Mouse (Mus musculus): ENCODE results near the gene Adgrf3. TPM values are rescaled to one million over a fixed set of nuclear protein-coding genes. Genes with fewer than 3 reads are reported as not detected.

Adgrf3 gene
- polyA plus RNA-seq, 1 experiment from 2014 or later, result not detected

- WGBS, result 97% methylated on average over 1 of the region's 1 CpGs
Observed at GRCm38 (mm10) chr5:30161836-30162235, 43.7 kb downstream of the Adgrf3 start.

GRCm38 (mm10) chr5:30159601-30160000 lies 45.9 kb downstream of the Adgrf3 start:
- no peak overlapping the region for H3K4me3 ChIP-seq (ENCODE audit: low read depth, low read length)
- no peak overlapping the region for H3K4me2 ChIP-seq (ENCODE audit: low read length)
- no peaks in the 10 kb centered on the region for H3K27me3 ChIP-seq (replicated peaks; ENCODE audit: control insufficient read depth, insufficient read depth, low read length)
- no peaks in the 10 kb centered on the region; the same call in 1 of the 2 replicates for H3K36me3 ChIP-seq (ENCODE audit: control insufficient read depth, insufficient read depth, low read length)
- WGBS, result 92% methylated on average over 6 of the region's 6 CpGs
- no peak overlapping the region for H3K27ac ChIP-seq (ENCODE audit: low read depth, low read length)
- ATAC-seq (no peak), DNase-seq (ENCODE audit: low spot score) (no peak)
- H3K4me1 ChIP-seq (ENCODE audit: control insufficient read depth, insufficient read depth, low read length), result peaks cover 7% of the 10 kb centered on the region
- H3K9ac ChIP-seq (ENCODE audit: low read length), result no peak overlapping the region
- H3K9me3 ChIP-seq (replicated peaks; ENCODE audit: control insufficient read depth, low read length), result no peaks in the 10 kb centered on the region

More at GRCm38 (mm10) chr5:30161836-30162235, 43.7 kb downstream of the Adgrf3 start:
- DNase-seq (ENCODE audit: low spot score) (no peak), ATAC-seq (no peak)
- no peaks in the 10 kb centered on the region for H3K27me3 ChIP-seq (replicated peaks; ENCODE audit: control insufficient read depth, insufficient read depth, low read length)
- H3K9me3 ChIP-seq (replicated peaks; ENCODE audit: control insufficient read depth, low read length), result no peaks in the 10 kb centered on the region
- no peak overlapping the region for H3K9ac ChIP-seq (ENCODE audit: low read length)
- no peak overlapping the region for H3K27ac ChIP-seq (ENCODE audit: low read depth, low read length)
- peaks cover 3% of the 10 kb centered on the region; the same call in 1 of the 2 replicates for H3K36me3 ChIP-seq (ENCODE audit: control insufficient read depth, insufficient read depth, low read length)
- no peak overlapping the region for H3K4me2 ChIP-seq (ENCODE audit: low read length)
- H3K4me1 ChIP-seq (ENCODE audit: control insufficient read depth, insufficient read depth, low read length), result no peaks in the 10 kb centered on the region
- H3K4me3 ChIP-seq (ENCODE audit: low read depth, low read length), result no peak overlapping the region

GRCm38 (mm10) chr5:30155821-30156629 lies 49.5 kb downstream of the Adgrf3 start:
- 30% methylated on average over 13 of the region's 13 CpGs for WGBS
- no peaks in the 10 kb centered on the region for H3K9me3 ChIP-seq (replicated peaks; ENCODE audit: control insufficient read depth, low read length)
- no peak for DNase-seq (ENCODE audit: low spot score)
- no peaks in the 10 kb centered on the region for H3K36me3 ChIP-seq (ENCODE audit: control insufficient read depth, insufficient read depth, low read length)
- peaks cover 13% of the 10 kb centered on the region for H3K4me1 ChIP-seq (ENCODE audit: control insufficient read depth, insufficient read depth, low read length)
- H3K27ac ChIP-seq (ENCODE audit: low read depth, low read length), result no peak overlapping the region
- H3K4me3 ChIP-seq (ENCODE audit: low read depth, low read length), result peak overlapping the region; percentile 94
- no peaks in the 10 kb centered on the region for H3K27me3 ChIP-seq (replicated peaks; ENCODE audit: control insufficient read depth, insufficient read depth, low read length)
- peak overlapping the region; percentile 87 for H3K4me2 ChIP-seq (ENCODE audit: low read length)
- ATAC-seq, result no peak
- peak overlapping the region; percentile 83 for H3K9ac ChIP-seq (ENCODE audit: low read length)

- Histone ChIP-seq H3K4me1 (ENCODE audit: control insufficient read depth, insufficient read depth, low read length) (peaks cover 13% of the 10 kb centered on the region), H3K36me3 (ENCODE audit: control insufficient read depth, insufficient read depth, low read length) (no peaks in the 10 kb centered on the region), H3K27ac (ENCODE audit: low read depth, low read length) (peak overlapping the region; percentile 84), H3K4me2 (ENCODE audit: low read length) (peak overlapping the region; percentile 87), H3K4me3 (ENCODE audit: low read depth, low read length) (peak overlapping the region; percentile 94), H3K27me3 (replicated peaks; ENCODE audit: control insufficient read depth, insufficient read depth, low read length) (no peaks in the 10 kb centered on the region), H3K9me3 (replicated peaks; ENCODE audit: control insufficient read depth, low read length) (no peaks in the 10 kb centered on the region), H3K9ac (ENCODE audit: low read length) (peak overlapping the region; percentile 83)
- ATAC-seq, result peak; percentile 76
- no peak for DNase-seq (ENCODE audit: low spot score)
- under 1% methylated on average over 31 of the region's 31 CpGs for WGBS
Observed at GRCm38 (mm10) chr5:30155395-30155792, 50.1 kb downstream of the Adgrf3 start.

- Histone ChIP-seq H3K4me3 (ENCODE audit: low read depth, low read length) (peak within 1 kb of the TSS; percentile 94), H3K36me3 (ENCODE audit: control insufficient read depth, insufficient read depth, low read length) (no peaks in the 10 kb centered on the region), H3K27me3 (replicated peaks; ENCODE audit: control insufficient read depth, insufficient read depth, low read length) (no peaks in the 10 kb centered on the region), H3K9ac (ENCODE audit: low read length) (peak within 1 kb of the TSS; percentile 83), H3K4me1 (ENCODE audit: control insufficient read depth, insufficient read depth, low read length) (peaks cover 13% of the 10 kb centered on the region), H3K9me3 (replicated peaks; ENCODE audit: control insufficient read depth, low read length) (no peaks in the 10 kb centered on the region), H3K4me2 (ENCODE audit: low read length) (peak within 1 kb of the TSS; percentile 87), H3K27ac (ENCODE audit: low read depth, low read length) (peak within 1 kb of the TSS; percentile 84)
- under 1% methylated on average over 53 of the region's 53 CpGs for WGBS
- ATAC-seq (peak; percentile 93), DNase-seq (ENCODE audit: low spot score) (peak; percentile 91)
Observed at GRCm38 (mm10) chr5:30154474-30155394, 50.8 kb downstream of the Adgrf3 start, which contains the start of the genes Hadha and Hadhb. TSS of gene Hadha (minus strand) at chr5:30155162. TSS of gene Hadhb (plus strand) at chr5:30155248.

GRCm38 (mm10) chr5:30154013-30154412 lies 51.5 kb downstream of the Adgrf3 start:
- H3K4me3 ChIP-seq (ENCODE audit: low read depth, low read length), result peak overlapping the region; percentile 94
- no peak for ATAC-seq
- H3K9ac ChIP-seq (ENCODE audit: low read length), result peak overlapping the region; percentile 83
- no peaks in the 10 kb centered on the region for H3K27me3 ChIP-seq (replicated peaks; ENCODE audit: control insufficient read depth, insufficient read depth, low read length)
- DNase-seq (ENCODE audit: low spot score), result peak; percentile 61
- peaks cover 13% of the 10 kb centered on the region for H3K4me1 ChIP-seq (ENCODE audit: control insufficient read depth, insufficient read depth, low read length)
- peak overlapping the region; percentile 87 for H3K4me2 ChIP-seq (ENCODE audit: low read length)
- H3K27ac ChIP-seq (ENCODE audit: low read depth, low read length), result no peak overlapping the region
- no peaks in the 10 kb centered on the region for H3K36me3 ChIP-seq (ENCODE audit: control insufficient read depth, insufficient read depth, low read length)
- 19% methylated on average over 4 of the region's 4 CpGs for WGBS
- H3K9me3 ChIP-seq (replicated peaks; ENCODE audit: control insufficient read depth, low read length), result no peaks in the 10 kb centered on the region

- H3K9me3 ChIP-seq (replicated peaks; ENCODE audit: control insufficient read depth, low read length), result no peaks in the 10 kb centered on the region
- H3K27ac ChIP-seq (ENCODE audit: low read depth, low read length), result no peak overlapping the region
- no peaks in the 10 kb centered on the region for H3K36me3 ChIP-seq (ENCODE audit: control insufficient read depth, insufficient read depth, low read length)
- no peak overlapping the region for H3K9ac ChIP-seq (ENCODE audit: low read length)
- H3K4me3 ChIP-seq (ENCODE audit: low read depth, low read length), result no peak overlapping the region
- ATAC-seq, result no peak
- H3K4me2 ChIP-seq (ENCODE audit: low read length), result no peak overlapping the region
- H3K4me1 ChIP-seq (ENCODE audit: control insufficient read depth, insufficient read depth, low read length), result peaks cover 13% of the 10 kb centered on the region
- no peaks in the 10 kb centered on the region for H3K27me3 ChIP-seq (replicated peaks; ENCODE audit: control insufficient read depth, insufficient read depth, low read length)
- no peak for DNase-seq (ENCODE audit: low spot score)
- WGBS, result 89% methylated on average over 2 of the region's 2 CpGs
Observed at GRCm38 (mm10) chr5:30153222-30153621, 52.3 kb downstream of the Adgrf3 start.

GRCm38 (mm10) chr5:30152413-30152812 lies 53.1 kb downstream of the Adgrf3 start:
- no peak overlapping the region for H3K4me2 ChIP-seq (ENCODE audit: low read length)
- H3K27me3 ChIP-seq (replicated peaks; ENCODE audit: control insufficient read depth, insufficient read depth, low read length), result no peaks in the 10 kb centered on the region
- no peak overlapping the region for H3K9ac ChIP-seq (ENCODE audit: low read length)
- H3K27ac ChIP-seq (ENCODE audit: low read depth, low read length), result no peak overlapping the region
- ATAC-seq (no peak), DNase-seq (ENCODE audit: low spot score) (no peak)
- peaks cover 13% of the 10 kb centered on the region for H3K4me1 ChIP-seq (ENCODE audit: control insufficient read depth, insufficient read depth, low read length)
- 87% methylated on average over 1 of the region's 1 CpGs for WGBS
- H3K9me3 ChIP-seq (replicated peaks; ENCODE audit: control insufficient read depth, low read length), result no peaks in the 10 kb centered on the region
- H3K4me3 ChIP-seq (ENCODE audit: low read depth, low read length), result no peak overlapping the region
- H3K36me3 ChIP-seq (ENCODE audit: control insufficient read depth, insufficient read depth, low read length), result no peaks in the 10 kb centered on the region
